Mouse (Mus musculus) cerebellum, adult 9-10 months (tissue): ENCODE measurements around the gene Slc25a47.

ENCODE experiments used
- DNase-seq: peaks from one replicate; pipeline ENCODE4 v3.0.0; 2022

Gene Slc25a47

GRCm38 (mm10) chr12:108869575-108869974 lies 33.7 kb downstream of the Slc25a47 start:
- no peak for DNase-seq

- no peak for DNase-seq
Observed at GRCm38 (mm10) chr12:108873122-108873521, 37.3 kb downstream of the Slc25a47 start.

GRCm38 (mm10) chr12:108879138-108879537 lies 43.3 kb downstream of the Slc25a47 start:
- DNase-seq, result no peak

DNA sequence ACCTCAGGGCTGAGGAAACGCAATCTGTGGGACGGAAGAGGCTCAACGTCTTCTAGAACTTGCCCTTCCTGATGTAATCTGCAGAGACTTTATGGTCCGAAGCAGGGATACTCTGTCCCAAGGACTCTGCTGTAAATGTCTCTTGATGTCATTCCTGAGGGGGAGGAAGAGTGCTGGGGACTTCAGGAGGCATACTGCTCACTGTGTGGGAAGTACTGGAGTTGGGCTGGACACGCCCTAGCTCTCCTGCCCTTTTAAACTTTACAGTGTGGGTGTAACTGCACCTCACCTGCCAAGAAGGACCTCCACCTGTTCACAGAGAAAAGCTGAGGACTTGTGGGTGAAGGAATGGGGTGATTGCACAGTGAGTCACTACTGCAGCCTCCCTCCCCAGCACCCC lies 44.8 kb downstream of the Slc25a47 start:
- no peak for DNase-seq

DNA sequence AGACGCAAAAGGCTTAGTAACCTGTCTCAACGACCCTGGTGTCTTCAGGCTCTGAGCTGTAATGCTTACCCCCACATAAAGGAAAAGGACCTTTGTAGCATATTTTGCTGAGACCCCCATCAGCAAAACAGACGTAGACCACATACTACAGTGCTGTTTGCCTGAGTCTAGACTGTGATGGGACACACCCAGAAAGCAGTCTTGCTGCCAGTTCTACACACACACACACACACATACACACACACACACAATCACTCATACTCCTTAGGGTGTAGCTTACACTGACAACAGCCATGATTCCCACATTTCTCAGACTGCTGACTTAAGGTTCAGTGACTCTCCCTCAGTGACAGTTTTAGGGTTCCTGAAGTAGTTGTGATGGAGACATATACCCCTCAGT lies 45.3 kb downstream of the Slc25a47 start:
- no peak for DNase-seq

GRCm38 (mm10) chr12:108882776-108883175 lies 46.9 kb downstream of the Slc25a47 start:
- no peak for DNase-seq

DNA sequence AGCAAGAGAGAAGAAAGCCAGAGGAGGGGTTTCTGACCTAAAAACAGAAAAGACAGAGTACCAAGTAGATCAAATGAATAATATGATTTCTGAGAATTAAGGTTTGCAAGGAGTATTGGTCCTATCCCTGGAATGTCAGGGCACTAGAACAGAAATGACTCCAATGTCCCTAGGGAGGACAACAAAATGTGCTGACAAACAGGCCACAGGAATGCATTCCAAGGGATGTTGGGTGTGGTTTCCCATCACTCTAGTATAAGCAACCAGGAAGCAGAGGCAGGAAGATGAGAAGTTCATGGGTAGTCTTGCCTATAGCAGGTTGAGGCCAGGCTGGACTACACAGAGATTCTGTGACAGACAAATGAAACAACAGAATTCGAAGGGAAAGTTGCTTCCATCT lies 50.1 kb downstream of the Slc25a47 start:
- no peak for DNase-seq

GRCm38 (mm10) chr12:108887077-108887476 lies 51.2 kb downstream of the Slc25a47 start:
- DNase-seq, result no peak

DNA sequence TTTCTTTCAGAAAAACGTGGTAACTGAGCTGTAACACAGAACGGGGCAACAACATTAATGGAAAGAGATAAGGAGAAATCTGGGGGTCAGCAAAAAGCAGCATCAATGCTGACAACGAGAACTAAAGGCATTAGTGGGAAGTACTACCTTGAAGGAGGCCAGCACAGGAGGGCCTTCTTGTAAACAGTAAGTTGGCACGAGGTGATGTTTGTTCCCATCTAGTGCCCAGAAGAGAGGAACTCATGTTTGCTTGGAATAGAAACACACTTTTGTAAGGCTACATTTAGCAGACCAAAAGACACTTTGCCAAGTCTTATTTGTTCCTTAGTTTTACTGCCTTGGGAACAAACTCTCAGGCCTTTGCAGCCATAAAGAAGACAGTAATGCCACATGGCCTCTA lies 52.8 kb downstream of the Slc25a47 start:
- no peak for DNase-seq

DNA sequence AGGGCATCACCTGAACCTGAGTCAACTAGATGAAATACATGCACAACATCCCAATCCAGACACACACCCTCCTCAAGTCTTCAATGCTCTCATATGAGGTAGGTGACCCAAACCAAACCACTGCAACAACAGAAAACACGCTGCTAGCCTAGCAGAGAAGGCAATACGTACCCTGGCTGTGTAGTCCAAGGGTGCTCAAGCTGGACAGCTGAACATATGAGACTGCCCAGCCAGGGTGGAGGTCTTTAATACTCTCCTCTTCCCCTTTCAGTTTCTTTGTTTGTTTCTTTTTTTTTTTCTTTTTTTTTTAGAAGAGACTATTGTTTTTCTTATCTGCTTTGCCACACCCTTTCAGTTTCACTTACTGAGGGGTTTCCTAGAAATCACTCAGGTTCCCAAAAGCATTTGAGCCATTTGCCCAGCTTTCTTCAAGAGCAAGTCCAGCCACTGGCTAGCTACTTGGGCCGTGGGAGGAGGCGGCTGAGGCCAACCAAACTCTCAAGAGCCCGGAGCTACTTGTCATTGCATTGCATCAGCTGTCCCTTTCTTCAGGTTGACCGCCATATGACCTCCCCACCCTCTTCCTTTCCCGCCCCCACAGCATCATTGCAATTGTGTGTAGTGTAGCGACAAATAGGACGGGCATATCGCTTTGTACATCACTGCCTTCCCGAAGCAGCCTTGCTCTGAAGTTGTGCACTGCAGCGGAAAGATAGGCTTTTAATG lies 57.3 kb downstream of the Slc25a47 start, which contains the start of gene Wdr25:
Gene Wdr25 (plus strand): TSS at position 643 of the 726 bp plus-strand sequence.
- no peak for DNase-seq

DNA sequence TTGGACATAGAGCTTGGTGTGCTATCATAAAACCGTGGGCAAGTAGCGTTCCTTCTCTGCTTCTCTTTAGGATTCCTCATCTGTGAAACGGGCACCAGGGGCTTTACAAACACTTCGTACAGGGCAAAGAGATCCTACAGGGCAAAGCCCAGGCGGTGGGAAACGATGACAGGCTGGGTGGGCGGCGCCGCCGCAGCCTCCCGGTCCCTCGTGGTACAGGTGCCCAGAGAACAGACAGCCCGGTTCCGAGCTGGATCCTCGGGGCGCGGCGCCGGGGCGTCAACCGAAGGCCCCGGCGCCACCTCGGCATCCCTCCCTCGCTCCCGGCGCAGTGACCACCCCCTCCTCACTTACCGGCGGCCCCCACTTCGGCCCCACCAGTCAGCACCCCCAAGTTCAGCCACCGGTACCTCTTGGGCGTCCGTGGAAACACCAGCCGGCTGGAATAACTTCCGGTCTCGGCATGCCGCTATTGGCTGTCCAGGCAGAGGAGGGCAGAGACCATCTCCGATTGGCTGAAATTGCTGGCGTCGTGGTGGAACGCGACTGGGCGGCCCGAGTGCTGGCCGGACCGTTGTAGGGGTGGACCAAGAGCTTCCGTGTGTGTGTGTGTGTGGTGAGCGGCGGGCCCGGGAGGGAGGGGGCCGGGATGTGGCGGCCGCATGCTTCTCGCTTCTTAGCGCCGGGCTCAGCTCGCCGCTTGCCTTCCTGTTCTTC lies 58.0 kb downstream of the Slc25a47 start, which contains the start of gene Wars:
Gene Wars (minus strand): TSS at position 460 of the 717 bp plus-strand sequence.
- DNase-seq, result peak; percentile 97

GRCm38 (mm10) chr12:108894432-108894816 lies 58.6 kb downstream of the Slc25a47 start:
- DNase-seq, result no peak

DNA sequence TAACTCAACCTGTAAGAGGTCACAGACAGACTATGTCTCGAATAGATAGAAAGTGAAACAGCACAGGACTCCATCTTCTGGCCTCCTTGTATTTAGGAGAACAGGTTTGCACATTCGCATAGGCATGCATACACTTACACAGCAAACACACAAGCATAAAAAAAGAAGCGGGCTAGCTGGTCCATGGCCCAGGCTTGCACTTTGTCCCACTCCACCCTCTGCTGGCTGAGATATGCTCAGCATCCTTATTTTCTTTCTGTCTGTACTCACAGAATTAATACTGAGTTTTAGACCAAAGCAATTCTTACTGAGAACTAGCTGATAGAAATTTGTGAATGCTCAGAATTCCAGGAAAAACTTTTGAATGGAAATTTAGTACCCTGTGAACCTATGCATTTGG lies 60.2 kb downstream of the Slc25a47 start:
- DNase-seq, result no peak

- DNase-seq, result no peak
Observed at GRCm38 (mm10) chr12:108901346-108901745, 65.5 kb downstream of the Slc25a47 start.

- peak; percentile 51 for DNase-seq
Observed at GRCm38 (mm10) chr12:108902940-108903339, 67.1 kb downstream of the Slc25a47 start.

DNA sequence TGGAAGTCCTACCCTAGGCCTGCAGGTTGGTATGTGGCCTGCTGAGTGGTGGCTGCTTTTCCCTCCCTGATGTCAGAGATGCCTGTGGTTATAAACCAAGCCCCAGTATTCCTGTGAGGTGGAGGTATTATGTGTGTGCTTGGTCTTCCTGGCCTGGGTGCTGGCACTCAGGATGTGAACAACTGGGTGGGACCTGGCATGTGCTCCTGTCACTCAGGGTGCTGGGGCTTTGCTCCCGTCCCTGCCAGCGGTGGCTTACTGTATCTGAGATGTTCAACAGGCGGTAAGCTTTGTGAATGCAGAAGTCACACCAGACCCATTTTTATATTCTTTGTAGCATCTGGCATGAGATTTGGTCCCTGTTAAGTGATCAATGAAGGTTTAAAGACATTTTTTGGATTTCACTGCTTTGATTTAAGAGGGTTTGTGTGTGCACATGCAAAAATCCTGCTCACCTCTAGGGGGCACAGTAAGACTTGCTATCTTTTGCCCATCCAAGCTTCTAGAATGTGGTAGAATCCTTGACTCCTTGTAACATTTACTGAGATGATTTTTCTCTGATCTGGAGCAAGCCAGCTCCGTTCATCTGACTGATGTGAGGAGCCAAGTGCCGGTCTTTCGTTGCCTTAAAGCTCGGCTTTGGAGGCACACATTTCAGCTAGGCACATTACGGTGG lies 67.9 kb downstream of the Slc25a47 start:
- peak; percentile 75 for DNase-seq

GRCm38 (mm10) chr12:108904276-108904653 lies 68.4 kb downstream of the Slc25a47 start:
- no peak for DNase-seq

GRCm38 (mm10) chr12:108905620-108906302 lies 69.9 kb downstream of the Slc25a47 start:
- DNase-seq, result no peak

- no peak for DNase-seq
Observed at GRCm38 (mm10) chr12:108906398-108906797, 70.6 kb downstream of the Slc25a47 start.
